Mouse (Mus musculus) erythroid progenitor cell, adult 5-6 weeks (primary cell): Measurements from ENCODE around the gene Olfr970. TPM values are rescaled to one million over a fixed set of nuclear protein-coding genes. Genes with fewer than 3 reads are reported as not detected.
"Not testable (repeated sequence)": the region's sequence is repeated elsewhere in the genome, so short reads cannot be mapped to it uniquely, and the experiment has no call there.

Experiments
- ATAC-seq: replicated peaks from 2 replicates; pipeline ENCODE4 v1.8.0; 2016; ENCODE audit warnings: moderate number of reproducible peaks, mild to moderate bottlenecking, moderate TSS enrichment, inconsistent platforms; ENCODE audit not compliant: poor library complexity, low FRiP score, severe bottlenecking
- total RNA-seq, 2 experiments: library from RNA; stranded (forward) in 1 of 2; stranded (reverse) in 1 of 2; fragments of 150-400 nt in 1 of 2; fragments of 186-747, 209-891 nt in 1 of 2; gene quantifications; 2 replicates each; pipeline versions ENCODE4 v1.2.3 to v1.2.4; 2015 to 2017; ENCODE audit warnings: low replicate concordance in 2 of 2

The Olfr970 gene
- not detected in 2 replicates for total RNA-seq (2015; ENCODE audit: low replicate concordance)
- total RNA-seq (2017; ENCODE audit: low replicate concordance) = not detected in 2 replicates

- ATAC-seq = no peak
These were observed at the start of gene Olfr970 for GRCm38 (mm10) chr9:39808560-39808959. Gene Olfr970, plus strand, starts transcription at chr9:39808860.

- no peak for ATAC-seq
These were observed 25.5 kb upstream of the Olfr970 start, which contains the start of gene Olfr968 for GRCm38 (mm10) chr9:39783153-39783552. Gene Olfr968, minus strand, starts transcription at chr9:39783253.

DNA sequence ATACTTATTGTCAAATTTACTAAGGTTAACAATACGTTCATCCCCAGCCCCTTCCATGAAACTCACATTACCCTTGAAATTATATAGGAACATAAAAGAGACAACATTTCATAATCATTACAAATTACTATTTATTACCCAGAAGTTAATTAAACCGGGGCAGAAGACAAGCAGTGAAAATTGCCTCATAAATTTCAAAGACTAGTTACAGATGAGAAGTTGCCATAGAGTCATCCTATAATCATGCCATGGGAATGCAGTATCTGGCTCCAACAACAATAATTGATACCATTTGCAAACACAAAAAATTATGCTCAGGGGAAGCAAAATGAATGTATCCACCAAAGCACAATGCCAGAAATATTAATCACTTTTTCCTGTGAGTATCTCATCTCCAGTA, 18.1 kb upstream of the Olfr970 start, which contains the start of gene Olfr969:
Gene Olfr969, plus strand, starts transcription at position 388 of the 400 bp plus-strand sequence.
- no peak for ATAC-seq

GRCm38 (mm10) chr9:39836576-39836975, 27.9 kb downstream of the Olfr970 start, which contains the start of gene Olfr971:
Gene Olfr971, plus strand, starts transcription at chr9:39836876.
- not testable (repeated sequence) for ATAC-seq

GRCm38 (mm10) chr9:39866122-39866521, 57.5 kb downstream of the Olfr970 start, which contains the start of gene Olfr972:
Gene Olfr972, plus strand, starts transcription at chr9:39866422.
- no peak for ATAC-seq

Other genes starting within 250 kb of the Olfr970 start
- not detected in 2 replicates for gene Olfr959, start 233.3 kb upstream of the Olfr970 start, total RNA-seq (2015; ENCODE audit: low replicate concordance)
- gene Olfr959, start 233.3 kb upstream of the Olfr970 start, total RNA-seq (2017; ENCODE audit: low replicate concordance) = not detected in 2 replicates
- not detected in 2 replicates for gene AW551984, start 204.5 kb upstream of the Olfr970 start, total RNA-seq (2015; ENCODE audit: low replicate concordance)
- not detected in 2 replicates for gene AW551984, start 204.5 kb upstream of the Olfr970 start, total RNA-seq (2017; ENCODE audit: low replicate concordance)
- not detected in 2 replicates for gene Olfr148, start 198.2 kb upstream of the Olfr970 start, total RNA-seq (2015; ENCODE audit: low replicate concordance)
- gene Olfr148, start 198.2 kb upstream of the Olfr970 start, total RNA-seq (2017; ENCODE audit: low replicate concordance) = not detected in 2 replicates
- not detected in 2 replicates for gene Olfr960, start 187.5 kb upstream of the Olfr970 start, total RNA-seq (2015; ENCODE audit: low replicate concordance)
- not detected in 2 replicates for gene Olfr960, start 187.5 kb upstream of the Olfr970 start, total RNA-seq (2017; ENCODE audit: low replicate concordance)
- gene Olfr961, start 163.8 kb upstream of the Olfr970 start, total RNA-seq (2015; ENCODE audit: low replicate concordance) = not detected in 2 replicates
- gene Olfr961, start 163.8 kb upstream of the Olfr970 start, total RNA-seq (2017; ENCODE audit: low replicate concordance) = not detected in 2 replicates
- not detected in 2 replicates for gene Olfr963, start 141.7 kb upstream of the Olfr970 start, total RNA-seq (2015; ENCODE audit: low replicate concordance)
- not detected in 2 replicates for gene Olfr963, start 141.7 kb upstream of the Olfr970 start, total RNA-seq (2017; ENCODE audit: low replicate concordance)
- not detected in 2 replicates for gene Olfr149, start 101.7 kb upstream of the Olfr970 start, total RNA-seq (2015; ENCODE audit: low replicate concordance)
- gene Olfr149, start 101.7 kb upstream of the Olfr970 start, total RNA-seq (2017; ENCODE audit: low replicate concordance) = not detected in 2 replicates
- not detected in 2 replicates for gene Olfr965, start 97.5 kb upstream of the Olfr970 start, total RNA-seq (2015; ENCODE audit: low replicate concordance)
- not detected in 2 replicates for gene Olfr965, start 97.5 kb upstream of the Olfr970 start, total RNA-seq (2017; ENCODE audit: low replicate concordance)
- not detected in 2 replicates for gene Olfr150, start 77.9 kb upstream of the Olfr970 start, total RNA-seq (2015; ENCODE audit: low replicate concordance)
- not detected in 2 replicates for gene Olfr150, start 77.9 kb upstream of the Olfr970 start, total RNA-seq (2017; ENCODE audit: low replicate concordance)
- not detected in 2 replicates for gene Olfr967, start 62.6 kb upstream of the Olfr970 start, total RNA-seq (2015; ENCODE audit: low replicate concordance)
- gene Olfr967, start 62.6 kb upstream of the Olfr970 start, total RNA-seq (2017; ENCODE audit: low replicate concordance) = not detected in 2 replicates
- not detected in 2 replicates for gene Olfr968, start 25.6 kb upstream of the Olfr970 start, total RNA-seq (2015; ENCODE audit: low replicate concordance)
- gene Olfr968, start 25.6 kb upstream of the Olfr970 start, total RNA-seq (2017; ENCODE audit: low replicate concordance) = not detected in 2 replicates
- not detected in 2 replicates for gene Olfr969, start 17.9 kb upstream of the Olfr970 start, total RNA-seq (2015; ENCODE audit: low replicate concordance)
- gene Olfr969, start 17.9 kb upstream of the Olfr970 start, total RNA-seq (2017; ENCODE audit: low replicate concordance) = not detected in 2 replicates
- not detected in 2 replicates for gene Olfr971, start 28.0 kb downstream of the Olfr970 start, total RNA-seq (2015; ENCODE audit: low replicate concordance)
- gene Olfr971, start 28.0 kb downstream of the Olfr970 start, total RNA-seq (2017; ENCODE audit: low replicate concordance) = not detected in 2 replicates
- not detected in 2 replicates for gene Olfr972, start 57.6 kb downstream of the Olfr970 start, total RNA-seq (2015; ENCODE audit: low replicate concordance)
- not detected in 2 replicates for gene Olfr972, start 57.6 kb downstream of the Olfr970 start, total RNA-seq (2017; ENCODE audit: low replicate concordance)
- not detected in 2 replicates for gene Olfr229, start 98.5 kb downstream of the Olfr970 start, total RNA-seq (2015; ENCODE audit: low replicate concordance)
- gene Olfr229, start 98.5 kb downstream of the Olfr970 start, total RNA-seq (2017; ENCODE audit: low replicate concordance) = not detected in 2 replicates
- gene Olfr974, start 128.6 kb downstream of the Olfr970 start, total RNA-seq (2015; ENCODE audit: low replicate concordance) = not detected in 2 replicates
- not detected in 2 replicates for gene Olfr974, start 128.6 kb downstream of the Olfr970 start, total RNA-seq (2017; ENCODE audit: low replicate concordance)
- not detected in 2 replicates for gene Olfr975, start 143.2 kb downstream of the Olfr970 start, total RNA-seq (2015; ENCODE audit: low replicate concordance)
- not detected in 2 replicates for gene Olfr975, start 143.2 kb downstream of the Olfr970 start, total RNA-seq (2017; ENCODE audit: low replicate concordance)
- gene Olfr976, start 152.3 kb downstream of the Olfr970 start, total RNA-seq (2015; ENCODE audit: low replicate concordance) = not detected in 2 replicates
- gene Olfr976, start 152.3 kb downstream of the Olfr970 start, total RNA-seq (2017; ENCODE audit: low replicate concordance) = not detected in 2 replicates
- gene Olfr978, start 183.3 kb downstream of the Olfr970 start, total RNA-seq (2015; ENCODE audit: low replicate concordance) = not detected in 2 replicates
- not detected in 2 replicates for gene Olfr978, start 183.3 kb downstream of the Olfr970 start, total RNA-seq (2017; ENCODE audit: low replicate concordance)
- not detected in 2 replicates for gene Olfr979, start 194.6 kb downstream of the Olfr970 start, total RNA-seq (2015; ENCODE audit: low replicate concordance)
- not detected in 2 replicates for gene Olfr979, start 194.6 kb downstream of the Olfr970 start, total RNA-seq (2017; ENCODE audit: low replicate concordance)
- gene Olfr980, start 200.7 kb downstream of the Olfr970 start, total RNA-seq (2015; ENCODE audit: low replicate concordance) = not detected in 2 replicates
- 1.2 TPM in 1 of 2 replicates, not detected in the other for gene Olfr980, start 200.7 kb downstream of the Olfr970 start, total RNA-seq (2017; ENCODE audit: low replicate concordance)
- gene Olfr981, start 212.6 kb downstream of the Olfr970 start, total RNA-seq (2015; ENCODE audit: low replicate concordance) = not detected in 2 replicates
- not detected in 2 replicates for gene Olfr981, start 212.6 kb downstream of the Olfr970 start, total RNA-seq (2017; ENCODE audit: low replicate concordance)